In the genomic region with DNA sequence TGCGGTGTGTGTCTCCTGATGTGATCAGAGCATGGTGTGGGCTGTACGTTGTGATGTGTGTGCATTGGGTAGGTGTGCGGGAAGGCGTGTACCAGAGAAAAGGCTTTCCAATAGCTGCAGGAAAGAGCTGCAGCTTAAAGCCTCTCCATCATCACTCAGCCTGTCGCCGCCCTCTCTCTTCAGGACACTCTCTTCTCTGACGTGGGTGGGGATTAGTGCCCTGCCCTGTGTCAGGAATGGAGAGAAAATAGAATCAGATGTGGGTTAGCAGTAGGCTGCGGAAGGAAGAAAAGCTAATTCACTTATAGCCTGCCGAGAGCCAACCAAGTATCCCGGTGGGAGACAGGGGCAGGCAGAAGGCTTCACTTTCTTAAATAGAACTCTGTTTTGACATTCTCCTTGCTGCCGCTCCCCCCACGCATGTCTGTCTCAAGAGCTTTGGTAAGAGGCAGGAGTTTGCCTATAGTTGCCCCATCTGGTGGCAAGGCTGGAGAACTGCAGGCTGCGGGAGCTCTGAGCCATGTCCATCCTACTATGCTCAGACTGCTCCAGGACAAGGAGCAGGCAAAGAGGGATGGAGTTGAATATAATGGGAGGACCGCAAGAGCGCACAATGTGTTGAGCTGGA, we compare ENCODE assay signal across 8 mouse cellular contexts. TPM values are rescaled to one million over a fixed set of nuclear protein-coding genes. Genes with fewer than 3 reads are reported as not detected.
DNase-seq lines count a peak whose midpoint lies in the region; ATAC-seq lines count a peak whose summit lies in the region.

No protein-coding gene starts in this region.

- H3K4me1 ChIP-seq in hindbrain, embryonic 13.5 days (replicated peaks) = peaks cover 25% of the 10 kb centered on the region

- peak; percentile 41 for ATAC-seq in hindbrain, embryonic 13.5 days (ENCODE audit: low FRiP score)

- H3K4me2 ChIP-seq in hindbrain, embryonic 13.5 days = peak overlapping the region; percentile 11; the same call in 1 of the 2 replicates

- H3K36me3 ChIP-seq in hindbrain, embryonic 13.5 days = no peaks in the 10 kb centered on the region

- H3K9ac ChIP-seq in hindbrain, embryonic 13.5 days = peak overlapping the region; percentile 1; the same call in 1 of the 2 replicates

- DNase-seq in R1 (ENCODE audit: low read depth, low spot score) = peak; percentile 86
- peak; percentile 85 to 88 for DNase-seq in cerebellum, postnatal 25 days
- peak; percentile 82 to 87 for DNase-seq in frontal cortex, postnatal 36 days (ENCODE audit: low spot score in 2 of 2)
- DNase-seq in layer of hippocampus, postnatal 25 days (ENCODE audit: extremely low spot score in 1 of 2, low spot score in 1 of 2) = peak; percentile 57 to 78
- DNase-seq in lung, postnatal 14 days = peak; percentile 85
- peak; percentile 71 for DNase-seq in ovary, postnatal 36 days (ENCODE audit: low spot score)
- peak; percentile 81 for DNase-seq in thymus, postnatal 14 days

- H3K27ac ChIP-seq in hindbrain, embryonic 13.5 days = no peak overlapping the region

- 0 out of 2 replicates have a peak, but pooled peaks cover 3% of the 10 kb centered on the region for H3K27me3 ChIP-seq in hindbrain, embryonic 13.5 days

- H3K9me3 ChIP-seq in hindbrain, embryonic 13.5 days = no peaks in the 10 kb centered on the region

- no peak overlapping the region for H3K4me3 ChIP-seq in hindbrain, embryonic 13.5 days

- 39% methylated on average over 15 of the region's 15 CpGs for WGBS in hindbrain, embryonic 13.5 days

RNA-seq across cellular contexts. Expression of a gene that starts 12.0 kb away (rescaled TPM):
- 0.49 and 0.64 TPM in 2 replicates for polyA plus RNA-seq in hindbrain, embryonic 13.5 days (2015; fragmentation: Nextera tagmentation; extraction: Ambion mirVana)
- not detected for total RNA-seq in layer of hippocampus, postnatal 25 days (2021)
